Mouse (Mus musculus): ENCODE data around the gene Zfp13.
"Not testable (repeated sequence)": the region's sequence is repeated elsewhere in the genome, so short reads cannot be mapped to it uniquely, and the experiment has no call there.

- TF ChIP-seq TAL1, GATA1 (IDR thresholded peaks at IDR 0.05; ENCODE audit: low read length): not testable (repeated sequence)
These were observed 65.4 kb downstream of the Zfp13 start for GRCm38 (mm10) chr17:23533591-23534490.

Data from erythroblast, embryonic 14.5 days (primary cell).